ENCODE assay signal across 22 mouse cellular contexts in genomic region chr13:12250496-12250895, GRCm38 (mm10).
"Had no signal": no experiment of that assay in that cellular context is flagged by ENCODE, and none has a peak within 500 bp of the region (broad histone marks: within the 10 kb centered on the region; RNA-seq: fewer than 3 reads in every experiment).

No protein-coding gene starts in this region.

- H3K9me3 ChIP-seq: limb, embryonic 12.5 days; limb, embryonic 15.5 days; midbrain, embryonic 10.5 days; midbrain, embryonic 13.5 days; neural tube, embryonic 13.5 days; stomach, embryonic 15.5 days had no signal

- H3K9ac ChIP-seq: limb, embryonic 12.5 days; limb, embryonic 15.5 days; midbrain, embryonic 13.5 days; neural tube, embryonic 13.5 days; stomach, embryonic 15.5 days had no signal

- H3K4me1 ChIP-seq: limb, embryonic 15.5 days; midbrain, embryonic 10.5 days; midbrain, embryonic 13.5 days; stomach, embryonic 15.5 days had no signal

- H3K27ac ChIP-seq: left cerebral cortex, adult 2 months; limb, embryonic 12.5 days; limb, embryonic 15.5 days; midbrain, embryonic 10.5 days; midbrain, embryonic 13.5 days; neural tube, embryonic 13.5 days; stomach, embryonic 15.5 days had no signal

- H3K27me3 ChIP-seq: limb, embryonic 12.5 days; limb, embryonic 15.5 days; midbrain, embryonic 13.5 days; neural tube, embryonic 13.5 days; stomach, embryonic 15.5 days had no signal

- H3K4me2 ChIP-seq: limb, embryonic 12.5 days; limb, embryonic 15.5 days; midbrain, embryonic 13.5 days; neural tube, embryonic 13.5 days; stomach, embryonic 15.5 days had no signal

- DNase-seq: kidney, adult 18-20 months; kidney, adult 9 months; kidney, postnatal 25 days; layer of hippocampus, postnatal 36 days; lung, adult 18-20 months; lung, postnatal 14 days; lung, postnatal 4 days; retina, postnatal 1 day; right cerebral cortex, postnatal 25 days; spleen, adult 18-20 months; thymus, postnatal 25 days had no signal

- H3K4me3 ChIP-seq: left cerebral cortex, adult 2 months; limb, embryonic 12.5 days; limb, embryonic 15.5 days; midbrain, embryonic 10.5 days; midbrain, embryonic 13.5 days; myocyte; neural tube, embryonic 13.5 days; stomach, embryonic 15.5 days had no signal

- ATAC-seq: inflammation-experienced regulatory T-cells, adult 6 months; intestine, embryonic 16.5 days; midbrain, embryonic 13.5 days; midbrain, embryonic 16.5 days had no signal
